In genomic region chr5:149524242-149524858, GRCm38 (mm10) we compare ENCODE assay signal across 7 mouse cellular contexts. TPM values are rescaled to one million over a fixed set of nuclear protein-coding genes. Genes with fewer than 3 reads are reported as not detected.
A peak's percentile ranks its signal among the peaks of the same experiment; 100 is the strongest.
DNase-seq lines count a peak whose midpoint lies in the region; ATAC-seq and TF ChIP-seq lines count a peak whose summit lies in the region.

No protein-coding gene starts in this region.

- WGBS in embryonic facial prominence, embryonic 10.5 days, result 37% methylated on average over 16 of the region's 16 CpGs
- 27% methylated on average over 16 of the region's 16 CpGs for WGBS in intestine, postnatal 0 days
- 16% methylated on average over 16 of the region's 16 CpGs for WGBS in midbrain, embryonic 14.5 days

- H3K9me3 ChIP-seq in embryonic facial prominence, embryonic 10.5 days, result no peaks in the 10 kb centered on the region
- no peaks in the 10 kb centered on the region for H3K9me3 ChIP-seq in intestine, postnatal 0 days (ENCODE audit: control insufficient read depth)
- no peaks in the 10 kb centered on the region for H3K9me3 ChIP-seq in midbrain, embryonic 14.5 days (ENCODE audit: control insufficient read depth, low read length)

- no peak overlapping the region for H3K9ac ChIP-seq in intestine, postnatal 0 days (ENCODE audit: low read depth, low read length)
- H3K9ac ChIP-seq in midbrain, embryonic 14.5 days (replicated peaks; ENCODE audit: low read length), result no peak overlapping the region; the same call in 1 of the 2 replicates

- H3K4me1 ChIP-seq in embryonic facial prominence, embryonic 10.5 days, result peaks cover 52% of the 10 kb centered on the region
- no peaks in the 10 kb centered on the region for H3K4me1 ChIP-seq in intestine, postnatal 0 days (replicated peaks; ENCODE audit: control insufficient read depth, insufficient read depth, low read length)
- H3K4me1 ChIP-seq in midbrain, embryonic 14.5 days (ENCODE audit: control insufficient read depth, insufficient read depth, low read length), result peaks cover 47% of the 10 kb centered on the region

- peak; percentile 82 for DNase-seq in adrenal gland, postnatal 14 days
- DNase-seq in embryonic facial prominence, embryonic 10.5 days (ENCODE audit: low spot score), result peak; percentile 83
- DNase-seq in left cerebral cortex, postnatal 36 days (ENCODE audit: low spot score in 2 of 2), result peak; percentile 85 to 90
- DNase-seq in midbrain, embryonic 14.5 days, result peak; percentile 96
- DNase-seq in spleen, adult 12 weeks (ENCODE audit: low spot score), result peak; percentile 44

- H3K27ac ChIP-seq in embryonic facial prominence, embryonic 10.5 days (replicated peaks), result peak overlapping the region; percentile 60
- no peak overlapping the region for H3K27ac ChIP-seq in intestine, postnatal 0 days (ENCODE audit: low read depth, low read length)
- H3K27ac ChIP-seq in midbrain, embryonic 14.5 days (replicated peaks; ENCODE audit: low read depth, low read length), result peak overlapping the region; percentile 87

- H3K27me3 ChIP-seq in embryonic facial prominence, embryonic 10.5 days (replicated peaks; ENCODE audit: low read depth, poor library complexity, severe bottlenecking), result peaks cover 20% of the 10 kb centered on the region; the same call in 1 of the 2 replicates
- H3K27me3 ChIP-seq in intestine, postnatal 0 days (replicated peaks; ENCODE audit: control insufficient read depth, insufficient read depth, low read length), result no peaks in the 10 kb centered on the region
- H3K27me3 ChIP-seq in midbrain, embryonic 14.5 days (ENCODE audit: control insufficient read depth, insufficient read depth, low read length), result no peaks in the 10 kb centered on the region

- H3K4me3 ChIP-seq in embryonic facial prominence, embryonic 10.5 days, result 0 out of 2 replicates have a peak overlapping the region, but pooled peaks have one; percentile 11
- no peak overlapping the region for H3K4me3 ChIP-seq in intestine, postnatal 0 days (ENCODE audit: low read depth, low read length)
- no peak overlapping the region for H3K4me3 ChIP-seq in midbrain, embryonic 14.5 days (replicated peaks; ENCODE audit: low read depth, low read length)

- peak; percentile 98 for TF ChIP-seq CTCF in intestine, postnatal 0 days (IDR thresholded peaks at IDR 0.05; ENCODE audit: low read depth)

- H3K4me2 ChIP-seq in intestine, postnatal 0 days (replicated peaks; ENCODE audit: low read depth), result 0 out of 2 replicates have a peak overlapping the region, but pooled peaks have one; percentile 27
- H3K4me2 ChIP-seq in midbrain, embryonic 14.5 days (ENCODE audit: low read length), result peak overlapping the region; percentile 33

- ATAC-seq in granulocyte monocyte progenitor cell, adult 5-6 weeks (replicated peaks; ENCODE audit: poor library complexity, severe bottlenecking), result peak; percentile 76
- 0 out of 2 replicates have a peak, but pooled peaks have one; percentile 31 for ATAC-seq in intestine, postnatal 0 days
- peak; percentile 77 for ATAC-seq in midbrain, embryonic 14.5 days (ENCODE audit: low FRiP score, low TSS enrichment)

- intact Hi-C loops in left cerebral cortex, postnatal 36 days (cut with DNase I), result loop anchor here (5.0 to 10.0 kb wide), 5 partner anchors 37 to 712 kb away; partner anchors contain the start of genes Hmgb1 and Uspl1

- H3K36me3 ChIP-seq in embryonic facial prominence, embryonic 10.5 days (replicated peaks), result no peaks in the 10 kb centered on the region
- H3K36me3 ChIP-seq in intestine, postnatal 0 days (ENCODE audit: control insufficient read depth, insufficient read depth), result no peaks in the 10 kb centered on the region
- no peaks in the 10 kb centered on the region for H3K36me3 ChIP-seq in midbrain, embryonic 14.5 days (ENCODE audit: control insufficient read depth, insufficient read depth, low read length)

RNA-seq across cellular contexts. Expression of gene Wdr95, which starts 4.1 kb away (rescaled TPM):
- 0.34 TPM in 1 of 2 replicates, not detected in the other for total RNA-seq in adrenal gland, postnatal 14 days (2021)
- polyA plus RNA-seq in embryonic facial prominence, embryonic 10.5 days (2016; fragmentation: Nextera tagmentation; extraction: Ambion mirVana), result not detected in 2 replicates
- not detected in 2 replicates for total RNA-seq in granulocyte monocyte progenitor cell, adult 5-6 weeks (2014; fragmentation: Nextera tagmentation)
- not detected in 2 replicates for total RNA-seq in granulocyte monocyte progenitor cell, adult 5-6 weeks (2017)
- not detected in 2 replicates for polyA plus RNA-seq in intestine, postnatal 0 days (2015; fragmentation: Nextera tagmentation; extraction: Ambion mirVana)
- 1 to 10 TPM in 1 of 2 experiments, under 1 TPM in 1; 0.91 to 1.7 TPM for total RNA-seq in left cerebral cortex, postnatal 36 days (2021)
- polyA plus RNA-seq in midbrain, embryonic 14.5 days (2014; fragmentation: Nextera tagmentation; extraction: Ambion mirVana), result 0.30 TPM in 1 of 2 replicates, not detected in the other

Comparison
In these comparisons a context has a peak if more than half of its experiments do, and no peak if none do; other contexts are left out.
1. DNase-seq: peak in every context shown above with its lines; median percentile 96 in midbrain, embryonic 14.5 days; 88 in left cerebral cortex, postnatal 36 days; 83 in embryonic facial prominence, embryonic 10.5 days; 82 in adrenal gland, postnatal 14 days; 44 in spleen, adult 12 weeks.